Mouse (Mus musculus) limb, embryonic 10.5 days (tissue): ENCODE measurements around the gene Qars. TPM values are rescaled to one million over a fixed set of nuclear protein-coding genes. Genes with fewer than 3 reads are reported as not detected.
A peak's percentile ranks its signal among the peaks of the same experiment; 100 is the strongest.

ENCODE experiments used
- DNase-seq: peaks from one replicate; pipeline ENCODE4 v3.0.0-alpha.2; 2017; ENCODE audit warnings: low spot score
- H3K27ac ChIP-seq: fragments of 300-500 bp; sonication (generic); 2 replicates; pipeline ENCODE4 v1.5.1; 2016; ENCODE audit warnings: mild to moderate bottlenecking
- H3K27me3 ChIP-seq: fragments of 300-500 bp; sonication (generic); 2 replicates; pipeline ENCODE4 v1.6.1; 2016; ENCODE audit warnings: low read depth, mild to moderate bottlenecking; ENCODE audit not compliant: poor library complexity, severe bottlenecking
- H3K36me3 ChIP-seq: fragments of 300-500 bp; sonication (generic); 2 replicates; pipeline ENCODE4 v1.6.1; 2016; ENCODE audit warnings: mild to moderate bottlenecking, moderate library complexity
- H3K4me1 ChIP-seq: fragments of 300-500 bp; sonication (generic); 2 replicates; pipeline ENCODE4 v1.6.1; 2016
- H3K4me3 ChIP-seq: fragments of 300-500 bp; sonication (generic); 2 replicates; pipeline ENCODE4 v1.5.1; 2016; ENCODE audit warnings: mild to moderate bottlenecking, moderate library complexity
- H3K9me3 ChIP-seq: fragments of 300-500 bp; sonication (generic); replicated peaks from 2 replicates; pipeline ENCODE4 v1.6.1; 2016; ENCODE audit warnings: mild to moderate bottlenecking
- WGBS: fragments of 180-500 bp; shearing (Covaris S2); methylation state at CpG from one replicate; pipeline ENCODE4 v1.1.7; 2016; 5-methylcytosine and 5-hydroxymethylcytosine counted together
- polyA plus RNA-seq: library from polyadenylated mRNA; unstranded; fragments of >200 nt; fragmentation: Nextera tagmentation; extraction: Ambion mirVana; gene quantifications from 2 replicates; pipeline ENCODE4 v1.2.1, GENCODE M21; 2016

Qars gene
- polyA plus RNA-seq, result 124 and 127 TPM in 2 replicates

GRCm38 (mm10) chr9:108507619-108508434 is at the start of gene Qars:
Gene Qars (plus strand): TSS chr9:108507706.
- Histone ChIP-seq H3K27me3 (no peaks in the 10 kb centered on the region), H3K36me3 (peaks cover 48% of the 10 kb centered on the region), H3K4me1 (peaks cover 17% of the 10 kb centered on the region), H3K27ac (peak within 1 kb of the TSS; percentile 87), H3K9me3 (no peaks in the 10 kb centered on the region), H3K4me3 (peak within 1 kb of the TSS; percentile 75)
- peak; percentile 91 for DNase-seq
- under 1% methylated on average over 37 of the region's 37 CpGs for WGBS

GRCm38 (mm10) chr9:108459939-108460318 is 47.6 kb upstream of the Qars start:
- Histone ChIP-seq H3K36me3 (peaks cover 33% of the 10 kb centered on the region), H3K9me3 (no peaks in the 10 kb centered on the region), H3K4me3 (peak overlapping the region; percentile 73), H3K27ac (peak overlapping the region; percentile 89), H3K27me3 (no peaks in the 10 kb centered on the region), H3K4me1 (peaks cover 9% of the 10 kb centered on the region)
- no peak for DNase-seq
- WGBS, result 95% methylated on average over 1 of the region's 1 CpGs

- H3K4me3 ChIP-seq, result peak within 1 kb of the TSS; percentile 73
- WGBS, result 1% methylated on average over 48 of the region's 52 CpGs
- H3K27ac ChIP-seq, result peak within 1 kb of the TSS; percentile 89
- no peaks in the 10 kb centered on the region for H3K27me3 ChIP-seq
- no peaks in the 10 kb centered on the region for H3K9me3 ChIP-seq
- H3K4me1 ChIP-seq, result peaks cover 9% of the 10 kb centered on the region
- peaks cover 39% of the 10 kb centered on the region for H3K36me3 ChIP-seq
- peak; percentile 95 for DNase-seq
Observed at GRCm38 (mm10) chr9:108460319-108461178, 47.0 kb upstream of the Qars start, which contains the start of gene Ccdc71. Gene Ccdc71 (plus strand): TSS chr9:108460527.

- H3K36me3 ChIP-seq, result peaks cover 45% of the 10 kb centered on the region
- WGBS, result 28% methylated on average over 11 of the region's 11 CpGs
- peak within 1 kb of the TSS; percentile 89 for H3K27ac ChIP-seq
- H3K9me3 ChIP-seq, result no peaks in the 10 kb centered on the region
- H3K4me1 ChIP-seq, result peaks cover 9% of the 10 kb centered on the region
- peak; percentile 49 for DNase-seq
- peak within 1 kb of the TSS; percentile 73 for H3K4me3 ChIP-seq
- no peaks in the 10 kb centered on the region for H3K27me3 ChIP-seq
Observed at GRCm38 (mm10) chr9:108461181-108461631, 46.3 kb upstream of the Qars start, which contains the start of gene Klhdc8b. Gene Klhdc8b (minus strand): TSS chr9:108461581.

GRCm38 (mm10) chr9:108461675-108462074 is 45.8 kb upstream of the Qars start:
- Histone ChIP-seq H3K36me3 (peaks cover 50% of the 10 kb centered on the region), H3K27me3 (no peaks in the 10 kb centered on the region), H3K9me3 (no peaks in the 10 kb centered on the region), H3K4me3 (peak overlapping the region; percentile 73), H3K4me1 (peaks cover 9% of the 10 kb centered on the region), H3K27ac (no peak overlapping the region)
- 92% methylated on average over 5 of the region's 5 CpGs for WGBS
- DNase-seq, result no peak

GRCm38 (mm10) chr9:108462192-108462591 is 45.3 kb upstream of the Qars start:
- Histone ChIP-seq H3K27me3 (no peaks in the 10 kb centered on the region), H3K27ac (no peak overlapping the region), H3K4me3 (peak overlapping the region; percentile 73), H3K4me1 (peaks cover 9% of the 10 kb centered on the region), H3K9me3 (no peaks in the 10 kb centered on the region), H3K36me3 (peaks cover 55% of the 10 kb centered on the region)
- 94% methylated on average over 10 of the region's 10 CpGs for WGBS
- DNase-seq, result no peak

GRCm38 (mm10) chr9:108463713-108464112 is 43.8 kb upstream of the Qars start:
- 98% methylated on average over 9 of the region's 9 CpGs for WGBS
- H3K4me3 ChIP-seq, result no peak overlapping the region
- no peaks in the 10 kb centered on the region for H3K27me3 ChIP-seq
- H3K36me3 ChIP-seq, result peaks cover 62% of the 10 kb centered on the region
- H3K4me1 ChIP-seq, result peaks cover 9% of the 10 kb centered on the region
- H3K9me3 ChIP-seq, result no peaks in the 10 kb centered on the region
- no peak overlapping the region for H3K27ac ChIP-seq
- DNase-seq, result no peak

- 93% methylated on average over 2 of the region's 2 CpGs for WGBS
- no peaks in the 10 kb centered on the region for H3K9me3 ChIP-seq
- H3K27ac ChIP-seq, result no peak overlapping the region
- no peak overlapping the region for H3K4me3 ChIP-seq
- peaks cover 7% of the 10 kb centered on the region for H3K4me1 ChIP-seq
- DNase-seq, result no peak
- no peaks in the 10 kb centered on the region for H3K27me3 ChIP-seq
- H3K36me3 ChIP-seq, result peaks cover 62% of the 10 kb centered on the region
Observed at GRCm38 (mm10) chr9:108466219-108466618, 41.3 kb upstream of the Qars start.

GRCm38 (mm10) chr9:108469430-108469829 is 38.1 kb upstream of the Qars start:
- Histone ChIP-seq H3K4me3 (no peak overlapping the region), H3K4me1 (no peaks in the 10 kb centered on the region), H3K27ac (no peak overlapping the region), H3K36me3 (peaks cover 34% of the 10 kb centered on the region), H3K27me3 (no peaks in the 10 kb centered on the region), H3K9me3 (no peaks in the 10 kb centered on the region)
- DNase-seq, result no peak
- 81% methylated on average over 5 of the region's 5 CpGs for WGBS

- H3K9me3 ChIP-seq, result no peaks in the 10 kb centered on the region
- DNase-seq, result no peak
- H3K4me1 ChIP-seq, result no peaks in the 10 kb centered on the region
- peaks cover 30% of the 10 kb centered on the region for H3K36me3 ChIP-seq
- no peak overlapping the region for H3K4me3 ChIP-seq
- H3K27ac ChIP-seq, result no peak overlapping the region
- no peaks in the 10 kb centered on the region for H3K27me3 ChIP-seq
- WGBS, result 78% methylated on average over 4 of the region's 4 CpGs
Observed at GRCm38 (mm10) chr9:108469845-108470244, 37.7 kb upstream of the Qars start.

- no peaks in the 10 kb centered on the region for H3K27me3 ChIP-seq
- no peak for DNase-seq
- peaks cover 12% of the 10 kb centered on the region for H3K4me1 ChIP-seq
- no peak overlapping the region for H3K27ac ChIP-seq
- WGBS, result 45% methylated on average over 1 of the region's 1 CpGs
- H3K36me3 ChIP-seq, result no peaks in the 10 kb centered on the region
- H3K9me3 ChIP-seq, result no peaks in the 10 kb centered on the region
- H3K4me3 ChIP-seq, result no peak overlapping the region
Observed at GRCm38 (mm10) chr9:108474528-108474927, 33.0 kb upstream of the Qars start.

GRCm38 (mm10) chr9:108478638-108479156 is 28.8 kb upstream of the Qars start:
- peak; percentile 89 for DNase-seq
- peak overlapping the region; percentile 60 for H3K4me3 ChIP-seq
- H3K27me3 ChIP-seq, result no peaks in the 10 kb centered on the region
- WGBS, result under 1% methylated on average over 20 of the region's 20 CpGs
- peaks cover 30% of the 10 kb centered on the region for H3K4me1 ChIP-seq
- H3K27ac ChIP-seq, result peak overlapping the region; percentile 89
- peaks cover 29% of the 10 kb centered on the region for H3K36me3 ChIP-seq
- no peaks in the 10 kb centered on the region for H3K9me3 ChIP-seq
